Mouse (Mus musculus) embryonic facial prominence, embryonic 14.5 days (tissue): ENCODE measurements around the gene Dlx1. TPM values are rescaled to one million over a fixed set of nuclear protein-coding genes. Genes with fewer than 3 reads are reported as not detected.
A peak's percentile ranks its signal among the peaks of the same experiment; 100 is the strongest.

ENCODE experiments used
- ATAC-seq: fragments of 200-750 bp; cut with Nextera tagmentation; 2 replicates; pipeline ENCODE4 v1.8.0; 2017; ENCODE audit warnings: low read depth, moderate number of reproducible peaks, moderate TSS enrichment
- DNase-seq: peaks from one replicate; pipeline ENCODE4 v3.0.0-alpha.2; 2015; ENCODE audit warnings: low spot score
- H3K27ac ChIP-seq: fragments of 300-500 bp; sonication (generic); replicated peaks from 2 replicates; pipeline ENCODE4 v1.5.1; 2014; ENCODE audit warnings: low read depth, mild to moderate bottlenecking, low read length, moderate library complexity
- H3K27me3 ChIP-seq: fragments of 300-500 bp; sonication (generic); replicated peaks from 2 replicates; pipeline ENCODE4 v1.6.1; 2014; ENCODE audit warnings: low read length; ENCODE audit not compliant: control insufficient read depth, insufficient read depth
- H3K36me3 ChIP-seq: fragments of 300-500 bp; sonication (generic); 2 replicates; pipeline ENCODE4 v1.6.1; 2014; ENCODE audit warnings: low read length, mixed read lengths; ENCODE audit not compliant: control insufficient read depth, insufficient read depth
- H3K4me1 ChIP-seq: fragments of 300-500 bp; sonication (generic); 2 replicates; pipeline ENCODE4 v1.6.1; 2014; ENCODE audit warnings: antibody characterized with exemption, low read length; ENCODE audit not compliant: control insufficient read depth, insufficient read depth
- H3K4me2 ChIP-seq: fragments of 300-500 bp; sonication (generic); 2 replicates; pipeline ENCODE4 v1.6.1; 2014; ENCODE audit warnings: low read depth, mild to moderate bottlenecking, low read length, moderate library complexity, mixed read lengths
- H3K4me3 ChIP-seq: fragments of 300-500 bp; sonication (generic); 2 replicates; pipeline ENCODE4 v1.5.1; 2014; ENCODE audit warnings: low read depth, mild to moderate bottlenecking, low read length
- H3K9ac ChIP-seq: fragments of 300-500 bp; sonication (generic); 2 replicates; pipeline ENCODE4 v1.6.1; 2014; ENCODE audit warnings: low read depth, mild to moderate bottlenecking, low read length, moderate library complexity, mixed read lengths
- H3K9me3 ChIP-seq: fragments of 300-500 bp; sonication (generic); 2 replicates; pipeline ENCODE4 v1.6.1; 2016; ENCODE audit warnings: low read length; ENCODE audit not compliant: control insufficient read depth
- WGBS: fragments of 180-500 bp; shearing (Covaris S2); extraction: QIAGEN DNeasy Blood & Tissue Kit; methylation state at CpG from one replicate; pipeline ENCODE4 v1.1.7; 2014; 5-methylcytosine and 5-hydroxymethylcytosine counted together
- polyA plus RNA-seq: library from polyadenylated mRNA; unstranded; fragments of >200 nt; fragmentation: Nextera tagmentation; extraction: Ambion mirVana; gene quantifications from 2 replicates; pipeline ENCODE4 v1.2.1, GENCODE M21; 2014

The Dlx1 gene
- polyA plus RNA-seq, 1 experiment from 2014 or later, result 13.1 TPM

DNA sequence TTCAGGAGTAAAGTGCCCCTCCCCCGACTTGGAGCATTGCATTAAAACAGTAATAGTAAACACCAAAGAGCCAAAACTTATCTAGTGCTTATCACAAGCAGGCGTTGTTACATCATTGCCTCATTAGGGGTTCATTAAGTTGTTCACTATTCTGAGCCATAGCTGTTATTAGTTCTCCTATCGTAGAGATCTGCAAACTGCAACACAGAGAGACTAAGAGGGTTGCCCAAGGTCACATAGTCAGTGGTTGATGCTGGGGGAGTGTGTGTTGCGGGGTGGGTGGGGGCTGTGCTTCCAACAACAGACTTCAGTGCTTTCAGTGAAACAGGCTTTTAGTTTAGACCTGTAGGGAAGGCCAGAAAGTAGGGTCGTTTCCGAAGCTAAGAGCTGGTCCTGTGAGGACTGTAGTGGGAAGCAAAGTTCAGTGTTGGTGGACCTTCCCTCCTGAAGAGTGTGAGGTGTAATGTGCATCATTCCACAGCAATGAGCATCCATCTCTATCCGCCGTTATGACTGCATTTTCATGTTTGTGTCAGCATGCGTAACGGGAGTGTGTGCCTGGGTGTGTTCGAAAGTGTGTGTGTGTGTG, 14.4 kb downstream of the Dlx1 start:
- ATAC-seq (no peak), DNase-seq (no peak)
- H3K4me3 ChIP-seq, result peak overlapping the region; percentile 60
- peaks cover 22% of the 10 kb centered on the region for H3K4me1 ChIP-seq
- H3K4me2 ChIP-seq, result peak overlapping the region; percentile 99
- peak overlapping the region; percentile 74; the same call in 1 of the 2 replicates for H3K9ac ChIP-seq
- no peaks in the 10 kb centered on the region for H3K36me3 ChIP-seq
- peaks cover 85% of the 10 kb centered on the region for H3K27me3 ChIP-seq
- 11% methylated on average over 11 of the region's 11 CpGs for WGBS
- peak overlapping the region; percentile 63 for H3K27ac ChIP-seq
- H3K9me3 ChIP-seq, result no peaks in the 10 kb centered on the region

DNA sequence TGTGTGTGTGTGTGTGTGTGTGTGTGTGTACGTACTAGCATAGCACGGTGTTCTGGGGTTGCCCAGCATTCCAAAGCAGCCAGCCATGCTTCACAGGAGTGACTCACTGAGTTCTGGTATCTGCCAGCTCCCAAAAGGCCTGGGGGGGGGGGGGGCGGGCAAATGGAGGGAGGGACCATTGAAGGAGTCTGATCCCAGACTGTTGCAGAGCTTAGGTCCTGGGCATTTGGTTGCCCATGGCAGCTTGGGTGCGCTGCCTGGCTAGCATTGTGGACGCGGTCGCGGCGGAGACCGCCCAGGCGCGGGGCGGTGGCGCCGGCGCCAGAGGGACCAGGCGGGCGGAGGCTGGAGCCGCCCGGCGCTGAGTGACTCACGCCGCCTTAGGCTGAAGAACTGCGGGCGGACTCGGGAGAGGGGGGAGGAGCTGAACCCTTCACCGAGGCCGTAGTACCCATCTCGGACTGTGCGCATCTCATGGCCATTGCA, 14.9 kb downstream of the Dlx1 start:
- ATAC-seq, result 0 out of 2 replicates have a peak, but pooled peaks have one; percentile 23
- Histone ChIP-seq H3K4me3 (peak overlapping the region; percentile 60), H3K4me1 (peaks cover 22% of the 10 kb centered on the region)

DNA sequence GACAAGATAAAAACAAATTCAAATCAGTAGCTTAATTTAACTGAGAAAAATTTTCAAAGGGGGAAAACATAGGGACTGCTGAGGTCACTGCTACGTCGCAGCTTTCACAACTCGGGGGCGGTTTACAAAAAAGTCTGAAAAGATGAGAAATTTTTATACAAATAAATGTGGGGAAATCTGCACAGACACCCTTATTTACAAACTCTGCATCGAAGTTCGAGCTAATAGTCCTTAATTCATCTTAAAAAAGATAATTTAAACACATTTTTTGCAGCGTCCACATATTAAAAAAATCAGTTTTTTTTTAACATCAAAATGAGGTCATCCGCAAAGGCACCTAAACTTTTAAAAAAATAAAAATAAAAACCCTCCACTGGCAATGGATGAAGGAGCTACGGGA, 15.6 kb downstream of the Dlx1 start:
- Histone ChIP-seq H3K4me1 (peaks cover 22% of the 10 kb centered on the region), H3K9ac (peak overlapping the region; percentile 74), H3K27ac (peak overlapping the region; percentile 63; the same call in 1 of the 2 replicates), H3K27me3 (peaks cover 80% of the 10 kb centered on the region), H3K4me3 (peak overlapping the region; percentile 60), H3K9me3 (no peaks in the 10 kb centered on the region), H3K4me2 (peak overlapping the region; percentile 99), H3K36me3 (no peaks in the 10 kb centered on the region)
- 6% methylated on average over 9 of the region's 9 CpGs for WGBS
- DNase-seq (no peak), ATAC-seq (no peak)

More for the DNA sequence above, 14.9 kb downstream of the Dlx1 start:
- Histone ChIP-seq H3K27ac (peak overlapping the region; percentile 63), H3K4me2 (peak overlapping the region; percentile 99), H3K27me3 (peaks cover 80% of the 10 kb centered on the region), H3K36me3 (no peaks in the 10 kb centered on the region), H3K9ac (peak overlapping the region; percentile 74), H3K9me3 (no peaks in the 10 kb centered on the region)
- under 1% methylated on average over 19 of the region's 30 CpGs for WGBS
- no peak for DNase-seq

GRCm38 (mm10) chr2:71543948-71544347, 16.0 kb downstream of the Dlx1 start:
- ATAC-seq (no peak), DNase-seq (no peak)
- Histone ChIP-seq H3K4me3 (peak overlapping the region; percentile 60), H3K27ac (peak overlapping the region; percentile 63; the same call in 1 of the 2 replicates), H3K27me3 (peaks cover 80% of the 10 kb centered on the region), H3K9ac (peak overlapping the region; percentile 74), H3K4me1 (peaks cover 22% of the 10 kb centered on the region), H3K4me2 (peak overlapping the region; percentile 99), H3K9me3 (no peaks in the 10 kb centered on the region), H3K36me3 (no peaks in the 10 kb centered on the region)
- WGBS, result 7% methylated on average over 20 of the region's 20 CpGs

- Histone ChIP-seq H3K9me3 (no peaks in the 10 kb centered on the region), H3K36me3 (no peaks in the 10 kb centered on the region), H3K4me1 (peaks cover 22% of the 10 kb centered on the region), H3K27me3 (peaks cover 80% of the 10 kb centered on the region), H3K27ac (peak overlapping the region; percentile 75), H3K9ac (peak overlapping the region; percentile 74), H3K4me2 (peak overlapping the region; percentile 99), H3K4me3 (peak overlapping the region; percentile 60)
- ATAC-seq (no peak), DNase-seq (no peak)
- WGBS, result 4% methylated on average over 30 of the region's 61 CpGs
Measured at GRCm38 (mm10) chr2:71544391-71545285, 16.7 kb downstream of the Dlx1 start.

GRCm38 (mm10) chr2:71545401-71545881, 17.5 kb downstream of the Dlx1 start:
- DNase-seq (no peak), ATAC-seq (no peak)
- Histone ChIP-seq H3K27ac (peak overlapping the region; percentile 75), H3K36me3 (no peaks in the 10 kb centered on the region), H3K4me2 (peak overlapping the region; percentile 99), H3K9me3 (no peaks in the 10 kb centered on the region), H3K4me1 (peaks cover 18% of the 10 kb centered on the region), H3K27me3 (peaks cover 80% of the 10 kb centered on the region), H3K9ac (peak overlapping the region; percentile 74), H3K4me3 (peak overlapping the region; percentile 60)
- under 1% methylated on average over 30 of the region's 32 CpGs for WGBS

DNA sequence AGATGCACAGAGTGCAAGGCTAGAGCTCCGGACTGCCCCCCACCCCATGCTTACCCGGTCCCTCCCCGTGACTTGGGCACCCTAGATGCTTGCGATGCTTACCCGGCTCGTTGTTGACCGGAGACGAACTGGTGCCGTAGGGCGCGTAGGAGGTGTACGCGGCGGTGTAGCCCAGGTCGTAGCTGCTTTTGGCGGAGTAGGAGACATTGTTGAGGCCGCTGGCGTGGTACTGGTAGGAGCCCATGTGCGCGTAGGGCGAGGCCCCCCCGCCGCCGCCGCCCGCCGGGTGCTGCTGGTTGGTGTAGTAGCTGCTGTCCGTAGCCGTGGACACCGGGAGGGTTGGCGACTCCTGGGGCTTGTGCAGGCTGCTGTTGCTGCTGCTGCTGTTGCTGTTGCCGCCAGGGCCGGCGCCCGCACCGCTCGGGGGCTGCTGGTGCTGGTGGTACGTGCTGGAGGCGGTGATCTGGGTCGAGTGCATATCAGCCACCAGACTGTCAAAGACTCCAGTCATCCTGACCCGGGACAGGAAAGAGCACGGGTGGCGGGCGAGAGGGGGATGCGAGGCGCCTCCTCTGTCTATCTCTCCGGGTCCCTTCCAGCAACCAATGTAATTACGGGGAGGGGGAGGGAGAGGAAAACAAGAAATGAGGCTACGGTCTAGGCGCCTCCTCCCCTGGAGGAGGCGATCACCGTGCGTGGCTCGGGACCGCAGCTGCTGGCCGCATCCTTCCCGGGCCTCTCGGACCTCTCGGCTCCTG, 18.1 kb downstream of the Dlx1 start:
- H3K27ac ChIP-seq, result peak overlapping the region; percentile 75
- no peak for DNase-seq

DNA sequence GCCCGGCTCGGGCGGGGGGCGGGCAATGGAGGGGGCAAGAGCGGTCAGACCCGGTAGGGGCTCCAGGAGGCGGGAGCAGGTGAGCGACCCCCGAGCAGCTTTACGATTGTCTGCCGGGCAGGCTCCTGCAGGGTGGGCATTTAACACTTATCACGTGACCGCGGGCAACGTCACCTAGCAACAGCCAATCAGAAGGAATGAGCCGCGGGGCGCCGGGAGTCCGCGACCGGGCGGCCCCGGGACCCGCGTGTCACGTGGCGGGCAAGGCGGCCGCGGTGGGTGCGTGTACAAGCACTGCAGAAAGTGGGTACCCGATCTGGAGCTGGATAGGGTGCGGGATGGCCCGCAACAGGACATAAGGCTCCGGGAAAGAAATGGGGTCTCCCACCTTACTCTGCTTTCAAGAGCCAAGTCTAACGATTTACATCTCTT, 18.7 kb downstream of the Dlx1 start, which contains the start of gene Dlx2:
Gene Dlx2 (minus strand): TSS at position 115 of the 432 bp plus-strand sequence.
- H3K27ac ChIP-seq, result peak within 1 kb of the TSS; percentile 75
- H3K9me3 ChIP-seq, result no peaks in the 10 kb centered on the region
- peak within 1 kb of the TSS; percentile 60 for H3K4me3 ChIP-seq
- peak within 1 kb of the TSS; percentile 74 for H3K9ac ChIP-seq
- WGBS, result under 1% methylated on average over 23 of the region's 37 CpGs
- ATAC-seq, result peak; percentile 61
- peaks cover 10% of the 10 kb centered on the region for H3K4me1 ChIP-seq
- H3K36me3 ChIP-seq, result no peaks in the 10 kb centered on the region
- peaks cover 79% of the 10 kb centered on the region for H3K27me3 ChIP-seq
- peak within 1 kb of the TSS; percentile 99 for H3K4me2 ChIP-seq
- DNase-seq, result peak; percentile 89

More for the DNA sequence above, 18.1 kb downstream of the Dlx1 start:
- H3K4me3 ChIP-seq, result peak overlapping the region; percentile 60
- peaks cover 79% of the 10 kb centered on the region for H3K27me3 ChIP-seq
- ATAC-seq, result peak; percentile 56
- under 1% methylated on average over 37 of the region's 59 CpGs for WGBS
- peak overlapping the region; percentile 99 for H3K4me2 ChIP-seq
- no peaks in the 10 kb centered on the region for H3K9me3 ChIP-seq
- H3K36me3 ChIP-seq, result no peaks in the 10 kb centered on the region
- peaks cover 15% of the 10 kb centered on the region for H3K4me1 ChIP-seq
- peak overlapping the region; percentile 74 for H3K9ac ChIP-seq
